Mouse (Mus musculus): Measurements from ENCODE around the gene Nod1. TPM values are rescaled to one million over a fixed set of nuclear protein-coding genes. Genes with fewer than 3 reads are reported as not detected.

The Nod1 gene
- polyA plus RNA-seq, 2 experiments = 1.5 to 1.9 TPM

DNA sequence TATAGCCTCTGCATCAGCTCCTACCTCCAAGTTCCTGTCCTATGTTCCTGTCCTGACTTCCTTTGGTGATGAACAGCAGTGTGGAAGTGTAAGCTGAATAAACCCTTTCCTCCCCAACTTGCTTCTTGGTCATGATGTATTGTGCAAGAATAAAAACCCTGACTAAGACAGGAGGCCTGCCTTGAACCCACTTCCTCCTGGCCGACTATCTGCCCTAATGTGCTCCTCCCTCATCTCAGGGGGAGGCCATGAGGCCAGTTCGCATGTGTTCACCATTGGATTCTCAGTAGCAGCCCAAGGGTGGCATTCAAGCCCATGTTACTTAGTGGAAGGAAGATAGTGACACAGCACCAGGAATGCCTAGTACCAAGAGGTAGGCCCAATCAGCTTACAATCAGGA, 45.5 kb downstream of the Nod1 start:
- Histone ChIP-seq H3K9ac (replicated peaks) (no peak overlapping the region), H3K9me3 (ENCODE audit: control insufficient read depth, low read length) (no peaks in the 10 kb centered on the region), H3K4me2 (ENCODE audit: low read depth) (no peak overlapping the region), H3K27me3 (ENCODE audit: control insufficient read depth, insufficient read depth, low read length) (no peaks in the 10 kb centered on the region), H3K4me1 (replicated peaks; ENCODE audit: control insufficient read depth in 2 of 2, insufficient read depth in 2 of 2, low read length in 1 of 2) (no peaks in the 10 kb centered on the region), H3K27ac (no peak overlapping the region), H3K36me3 (replicated peaks; ENCODE audit: control insufficient read depth, insufficient read depth, low read depth) (no peaks in the 10 kb centered on the region), H3K4me3 (ENCODE audit: insufficient read depth in 1 of 2, low read depth in 2 of 2, low read length in 2 of 2) (no peak overlapping the region)
- TF ChIP-seq CTCF (IDR thresholded peaks at IDR 0.05; ENCODE audit: low read depth) (no peak), EP300 (IDR thresholded peaks at IDR 0.05; ENCODE audit: low read depth) (no peak)
- WGBS (ENCODE audit: insufficient replicate concordance) = 29% methylated on average over 2 of the region's 2 CpGs
- ATAC-seq (ENCODE audit: insufficient read depth) (no peak), DNase-seq (ENCODE audit: low read depth in 3 of 3, low spot score in 3 of 3) (no peak)

DNA sequence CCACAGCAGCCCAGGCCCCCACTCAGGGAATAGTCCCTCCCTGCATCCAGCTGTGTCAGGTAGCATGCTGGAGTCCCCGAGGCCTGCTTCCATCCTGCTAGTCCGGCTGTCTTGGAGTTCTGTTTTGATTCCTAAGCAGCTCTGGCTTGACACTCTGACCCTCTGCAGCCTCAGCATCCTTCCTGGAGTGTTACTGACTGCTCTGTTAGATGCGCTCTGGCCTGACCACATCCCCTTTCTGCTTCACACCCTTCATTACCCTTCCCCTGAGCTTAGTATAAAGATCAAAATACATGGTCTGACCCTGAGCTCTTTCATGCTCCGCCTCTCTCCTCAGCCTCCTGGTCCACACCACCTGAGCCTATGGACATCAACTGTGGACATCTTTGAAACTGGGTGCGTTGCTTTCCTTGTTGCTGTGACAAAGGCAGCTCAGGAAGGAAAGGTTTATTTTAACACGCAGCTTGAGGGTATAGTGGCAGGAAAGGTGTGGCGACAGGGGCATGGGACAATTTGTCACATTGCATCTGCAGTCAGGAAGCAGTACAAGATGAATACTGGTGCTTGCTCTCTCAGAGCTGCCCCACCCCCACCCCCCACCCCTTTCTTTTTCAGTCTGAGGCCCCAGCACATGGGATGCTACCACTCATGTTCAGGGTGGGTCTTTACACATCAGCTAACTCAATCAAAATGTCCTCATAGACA, 46.5 kb downstream of the Nod1 start:
- Histone ChIP-seq H3K4me3 (ENCODE audit: insufficient read depth in 1 of 2, low read depth in 2 of 2, low read length in 2 of 2) (no peak overlapping the region), H3K27me3 (ENCODE audit: control insufficient read depth, insufficient read depth, low read length) (no peaks in the 10 kb centered on the region), H3K27ac (no peak overlapping the region), H3K9me3 (ENCODE audit: control insufficient read depth, low read length) (no peaks in the 10 kb centered on the region), H3K36me3 (replicated peaks; ENCODE audit: control insufficient read depth, insufficient read depth, low read depth) (no peaks in the 10 kb centered on the region), H3K4me2 (ENCODE audit: low read depth) (no peak overlapping the region), H3K9ac (replicated peaks) (no peak overlapping the region), H3K4me1 (replicated peaks; ENCODE audit: control insufficient read depth in 2 of 2, insufficient read depth in 2 of 2, low read length in 1 of 2) (no peaks in the 10 kb centered on the region)
- WGBS (ENCODE audit: insufficient replicate concordance) = 24% methylated on average over 7 of the region's 7 CpGs
- TF ChIP-seq EP300 (IDR thresholded peaks at IDR 0.05; ENCODE audit: low read depth) (no peak), CTCF (IDR thresholded peaks at IDR 0.05; ENCODE audit: low read depth) (no peak)
- DNase-seq (ENCODE audit: low read depth in 3 of 3, low spot score in 3 of 3) (no peak), ATAC-seq (ENCODE audit: insufficient read depth) (no peak)

- no peak overlapping the region for H3K4me2 ChIP-seq (ENCODE audit: low read depth)
- no peak overlapping the region for H3K9ac ChIP-seq (replicated peaks)
- H3K4me1 ChIP-seq (replicated peaks; ENCODE audit: control insufficient read depth in 2 of 2, insufficient read depth in 2 of 2, low read length in 1 of 2) = no peaks in the 10 kb centered on the region
- no peak for ATAC-seq (ENCODE audit: insufficient read depth)
- 81% methylated on average over 16 of the region's 16 CpGs for WGBS (ENCODE audit: insufficient replicate concordance)
- no peak overlapping the region for H3K4me3 ChIP-seq (ENCODE audit: insufficient read depth in 1 of 2, low read depth in 2 of 2, low read length in 2 of 2)
- no peaks in the 10 kb centered on the region for H3K9me3 ChIP-seq (ENCODE audit: control insufficient read depth, low read length)
- H3K27me3 ChIP-seq (ENCODE audit: control insufficient read depth, insufficient read depth, low read length) = no peaks in the 10 kb centered on the region
- no peak for DNase-seq (ENCODE audit: low read depth in 3 of 3, low spot score in 3 of 3)
- no peaks in the 10 kb centered on the region for H3K36me3 ChIP-seq (replicated peaks; ENCODE audit: control insufficient read depth, insufficient read depth, low read depth)
- H3K27ac ChIP-seq = no peak overlapping the region
- TF ChIP-seq EP300 (IDR thresholded peaks at IDR 0.05; ENCODE audit: low read depth) (no peak), CTCF (IDR thresholded peaks at IDR 0.05; ENCODE audit: low read depth) (no peak)
These were observed 47.9 kb downstream of the Nod1 start for GRCm38 (mm10) chr6:54924538-54924937.

DNA sequence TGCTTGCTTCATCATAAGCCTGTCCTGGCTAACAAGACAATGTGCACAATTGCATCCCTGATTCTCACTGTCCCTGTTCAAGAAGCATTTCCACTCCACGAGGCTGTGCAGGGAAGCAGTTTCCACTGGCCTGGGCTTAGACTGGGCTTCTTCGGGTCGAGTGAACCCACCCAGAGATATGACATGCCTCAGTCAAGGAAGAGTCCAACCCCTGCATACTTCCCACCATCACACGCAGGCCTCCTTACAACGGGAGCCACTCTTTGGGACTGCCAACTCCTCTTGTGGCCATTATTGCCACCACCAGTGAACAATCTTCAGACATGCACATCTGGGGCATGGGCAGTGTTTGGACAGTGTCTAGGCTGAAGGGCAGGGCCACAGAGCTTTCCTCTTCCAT, 53.9 kb downstream of the Nod1 start:
- no peak overlapping the region for H3K27ac ChIP-seq
- ATAC-seq (ENCODE audit: insufficient read depth) = no peak
- H3K27me3 ChIP-seq (ENCODE audit: control insufficient read depth, insufficient read depth, low read length) = no peaks in the 10 kb centered on the region
- no peaks in the 10 kb centered on the region for H3K9me3 ChIP-seq (ENCODE audit: control insufficient read depth, low read length)
- no peaks in the 10 kb centered on the region for H3K36me3 ChIP-seq (replicated peaks; ENCODE audit: control insufficient read depth, insufficient read depth, low read depth)
- TF ChIP-seq CTCF (IDR thresholded peaks at IDR 0.05; ENCODE audit: low read depth) = no peak
- no peak for TF ChIP-seq EP300 (IDR thresholded peaks at IDR 0.05; ENCODE audit: low read depth)
- no peak for DNase-seq (ENCODE audit: low read depth in 3 of 3, low spot score in 3 of 3)
- H3K9ac ChIP-seq (replicated peaks) = no peak overlapping the region
- H3K4me3 ChIP-seq (ENCODE audit: insufficient read depth in 1 of 2, low read depth in 2 of 2, low read length in 2 of 2) = no peak overlapping the region
- no peak overlapping the region for H3K4me2 ChIP-seq (ENCODE audit: low read depth)
- WGBS (ENCODE audit: insufficient replicate concordance) = 54% methylated on average over 5 of the region's 5 CpGs
- no peaks in the 10 kb centered on the region for H3K4me1 ChIP-seq (replicated peaks; ENCODE audit: control insufficient read depth in 2 of 2, insufficient read depth in 2 of 2, low read length in 1 of 2)

GRCm38 (mm10) chr6:54917523-54917922, 54.9 kb downstream of the Nod1 start:
- WGBS (ENCODE audit: insufficient replicate concordance) = 27% methylated on average over 4 of the region's 4 CpGs
- no peaks in the 10 kb centered on the region for H3K27me3 ChIP-seq (ENCODE audit: control insufficient read depth, insufficient read depth, low read length)
- no peaks in the 10 kb centered on the region for H3K36me3 ChIP-seq (replicated peaks; ENCODE audit: control insufficient read depth, insufficient read depth, low read depth)
- ATAC-seq (ENCODE audit: insufficient read depth) (no peak), DNase-seq (ENCODE audit: low read depth in 3 of 3, low spot score in 3 of 3) (no peak)
- H3K4me3 ChIP-seq (ENCODE audit: insufficient read depth in 1 of 2, low read depth in 2 of 2, low read length in 2 of 2) = no peak overlapping the region
- TF ChIP-seq CTCF (IDR thresholded peaks at IDR 0.05; ENCODE audit: low read depth) (peak; percentile 65), EP300 (IDR thresholded peaks at IDR 0.05; ENCODE audit: low read depth) (no peak)
- no peak overlapping the region for H3K27ac ChIP-seq
- H3K4me1 ChIP-seq (replicated peaks; ENCODE audit: control insufficient read depth in 2 of 2, insufficient read depth in 2 of 2, low read length in 1 of 2) = no peaks in the 10 kb centered on the region
- no peak overlapping the region for H3K9ac ChIP-seq (replicated peaks)
- no peaks in the 10 kb centered on the region for H3K9me3 ChIP-seq (ENCODE audit: control insufficient read depth, low read length)
- no peak overlapping the region for H3K4me2 ChIP-seq (ENCODE audit: low read depth)

Measured in liver, embryonic 14.5 days (tissue).